Mouse (Mus musculus) liver, embryonic 16.5 days (tissue): Measurements from ENCODE around the gene Zw10. TPM values are rescaled to one million over a fixed set of nuclear protein-coding genes. Genes with fewer than 3 reads are reported as not detected.

ENCODE experiments used
- ATAC-seq: fragments of 200-750 bp; cut with Nextera tagmentation; 2 replicates; pipeline ENCODE4 v1.8.0; 2017; ENCODE audit warnings: low read depth, mild to moderate bottlenecking, moderate number of reproducible peaks, moderate library complexity
- H3K27ac ChIP-seq: fragments of 300-500 bp; sonication (generic); 2 replicates; pipeline ENCODE4 v1.5.1; 2014; ENCODE audit warnings: mild to moderate bottlenecking, low read length
- H3K27me3 ChIP-seq: fragments of 300-500 bp; sonication (generic); 2 replicates; pipeline ENCODE4 v1.6.1; 2014; ENCODE audit warnings: low read depth, low read length, mixed read lengths; ENCODE audit not compliant: control insufficient read depth, insufficient read depth
- H3K36me3 ChIP-seq: fragments of 300-500 bp; sonication (generic); 2 replicates; pipeline ENCODE4 v1.6.1; 2014; ENCODE audit warnings: mild to moderate bottlenecking; ENCODE audit not compliant: control insufficient read depth, insufficient read depth
- H3K4me1 ChIP-seq: fragments of 300-500 bp; sonication (generic); 2 replicates; pipeline ENCODE4 v1.6.1; 2014; ENCODE audit warnings: low read depth, low read length, mixed read lengths; ENCODE audit not compliant: control insufficient read depth
- H3K4me2 ChIP-seq: fragments of 300-500 bp; sonication (generic); 2 replicates; pipeline ENCODE4 v1.6.1; 2014; ENCODE audit warnings: low read depth, low read length, mixed read lengths
- H3K4me3 ChIP-seq: fragments of 300-500 bp; sonication (generic); 2 replicates; pipeline ENCODE4 v1.5.1; 2014; ENCODE audit warnings: low read depth, mild to moderate bottlenecking, low read length
- H3K9ac ChIP-seq: fragments of 300-500 bp; sonication (generic); 2 replicates; pipeline ENCODE4 v1.6.1; 2014; ENCODE audit warnings: low read depth, low read length
- H3K9me3 ChIP-seq: fragments of 300-500 bp; sonication (generic); replicated peaks from 2 replicates; pipeline ENCODE4 v1.6.1; 2016; ENCODE audit warnings: low read length; ENCODE audit not compliant: control insufficient read depth
- WGBS: fragments of 180-500 bp; shearing (Covaris S2); extraction: QIAGEN DNeasy Blood & Tissue Kit; methylation state at CpG from one replicate; pipeline ENCODE4 v1.1.7; 2014; ENCODE audit not compliant: insufficient replicate concordance; 5-methylcytosine and 5-hydroxymethylcytosine counted together
- polyA plus RNA-seq: library from polyadenylated mRNA; unstranded; fragments of >200 nt; fragmentation: Nextera tagmentation; extraction: Ambion mirVana; gene quantifications from 2 replicates; pipeline ENCODE4 v1.2.1, GENCODE M21; 2015

Zw10 gene
- polyA plus RNA-seq, 1 experiment from 2014 or later: 18.7 TPM

DNA sequence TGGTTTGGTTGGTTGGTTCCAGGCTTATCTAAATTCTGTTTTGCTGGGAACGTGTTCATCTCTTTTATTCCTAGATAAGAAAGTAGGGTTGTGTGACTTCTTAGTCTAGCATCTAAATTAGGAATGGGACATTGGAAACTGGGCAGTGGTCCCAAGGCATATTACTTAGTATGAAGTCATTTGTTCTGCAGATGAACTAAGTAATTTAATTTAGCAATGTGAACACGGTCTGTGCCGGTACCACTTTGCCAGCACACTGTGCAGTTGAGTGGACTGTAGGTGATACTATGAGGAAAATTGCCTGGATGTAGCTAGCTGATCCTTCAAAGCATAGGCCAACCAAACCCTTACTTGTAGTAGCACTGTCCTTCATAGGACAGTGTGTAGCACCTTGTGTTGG lies 21.4 kb downstream of the Zw10 start:
- Histone ChIP-seq H3K4me2 (no peak overlapping the region), H3K36me3 (peaks cover 33% of the 10 kb centered on the region), H3K9ac (no peak overlapping the region), H3K27me3 (no peaks in the 10 kb centered on the region), H3K4me3 (no peak overlapping the region), H3K4me1 (no peaks in the 10 kb centered on the region), H3K9me3 (no peaks in the 10 kb centered on the region), H3K27ac (no peak overlapping the region)
- no peak for ATAC-seq
- whole genome bisulfite sequencing: 81% methylated on average over 3 of the region's 3 CpGs

DNA sequence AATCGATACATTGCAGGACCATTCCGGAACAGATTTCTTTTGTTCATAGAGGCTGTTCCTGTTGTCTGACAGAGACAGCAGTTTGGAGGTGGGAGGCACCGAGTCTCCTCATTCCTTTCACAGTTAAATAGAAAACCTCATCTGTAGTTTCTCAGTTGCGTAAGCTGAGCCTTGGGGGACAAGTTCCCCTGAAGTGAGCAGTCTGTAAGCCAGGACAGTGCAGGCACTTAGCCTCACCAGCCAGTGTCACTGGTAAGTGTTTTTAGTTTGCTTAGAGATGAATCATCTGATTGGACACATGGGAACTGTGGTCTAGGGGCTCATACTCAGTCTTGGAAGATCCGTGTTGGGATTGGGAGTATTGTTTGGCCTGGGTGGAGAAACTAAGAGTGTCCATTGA lies 25.7 kb downstream of the Zw10 start, which contains the start of gene Tmprss5:
Gene Tmprss5, plus strand, starts transcription at position 154 of the 400 bp plus-strand sequence.
- H3K36me3 ChIP-seq: peaks cover 13% of the 10 kb centered on the region
- no peak within 1 kb of the TSS for H3K4me3 ChIP-seq
- no peak within 1 kb of the TSS for H3K9ac ChIP-seq
- 76% methylated on average over 5 of the region's 5 CpGs for WGBS
- ATAC-seq: no peak
- no peaks in the 10 kb centered on the region for H3K27me3 ChIP-seq
- H3K27ac ChIP-seq: no peak within 1 kb of the TSS
- no peak within 1 kb of the TSS for H3K4me2 ChIP-seq
- H3K9me3 ChIP-seq: no peaks in the 10 kb centered on the region
- H3K4me1 ChIP-seq: no peaks in the 10 kb centered on the region

DNA sequence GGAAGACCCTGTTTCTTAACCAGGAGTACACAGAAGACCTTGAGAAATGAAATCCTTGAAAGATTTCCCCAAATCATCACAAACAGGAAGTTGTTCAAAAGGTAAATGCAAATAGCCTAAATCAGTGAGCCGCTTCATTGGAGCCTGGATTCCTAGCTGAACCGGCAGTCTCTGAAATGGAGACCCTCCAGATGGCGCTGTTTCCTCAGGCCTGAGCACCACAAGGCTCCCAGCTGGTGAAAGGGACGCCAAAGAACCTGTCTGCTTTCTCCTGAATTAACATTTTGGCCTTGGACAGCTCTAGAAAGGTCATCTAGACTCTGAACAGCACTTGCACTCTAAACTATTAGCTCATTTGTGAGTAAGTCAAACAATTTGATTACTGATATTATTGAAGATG lies 26.1 kb downstream of the Zw10 start:
- Histone ChIP-seq H3K9ac (no peak overlapping the region), H3K4me2 (no peak overlapping the region), H3K27me3 (no peaks in the 10 kb centered on the region), H3K4me1 (no peaks in the 10 kb centered on the region), H3K9me3 (no peaks in the 10 kb centered on the region), H3K4me3 (no peak overlapping the region), H3K27ac (no peak overlapping the region), H3K36me3 (peaks cover 13% of the 10 kb centered on the region)
- WGBS: 33% methylated on average over 4 of the region's 4 CpGs
- no peak for ATAC-seq

GRCm38 (mm10) chr9:49087317-49087716 lies 31.9 kb downstream of the Zw10 start:
- no peak overlapping the region for H3K4me3 ChIP-seq
- no peaks in the 10 kb centered on the region for H3K4me1 ChIP-seq
- ATAC-seq: no peak
- no peak overlapping the region for H3K27ac ChIP-seq
- no peak overlapping the region for H3K4me2 ChIP-seq
- H3K9me3 ChIP-seq: no peaks in the 10 kb centered on the region
- 68% methylated on average over 11 of the region's 11 CpGs for WGBS
- H3K27me3 ChIP-seq: no peaks in the 10 kb centered on the region
- no peak overlapping the region for H3K9ac ChIP-seq
- no peaks in the 10 kb centered on the region for H3K36me3 ChIP-seq

GRCm38 (mm10) chr9:49098871-49099270 lies 43.5 kb downstream of the Zw10 start:
- H3K9ac ChIP-seq: no peak overlapping the region
- no peaks in the 10 kb centered on the region for H3K9me3 ChIP-seq
- no peaks in the 10 kb centered on the region for H3K27me3 ChIP-seq
- ATAC-seq: no peak
- no peak overlapping the region for H3K4me2 ChIP-seq
- no peak overlapping the region for H3K27ac ChIP-seq
- H3K4me3 ChIP-seq: no peak overlapping the region
- H3K4me1 ChIP-seq: peaks cover 2% of the 10 kb centered on the region; the same call in 1 of the 2 replicates
- WGBS: 77% methylated on average over 3 of the region's 3 CpGs
- H3K36me3 ChIP-seq: no peaks in the 10 kb centered on the region

- Histone ChIP-seq H3K27ac (no peak overlapping the region), H3K4me2 (no peak overlapping the region)
- no peak for ATAC-seq
These were observed 46.9 kb downstream of the Zw10 start for GRCm38 (mm10) chr9:49102328-49102727.

GRCm38 (mm10) chr9:49109101-49109500 lies 53.7 kb downstream of the Zw10 start:
- no peaks in the 10 kb centered on the region for H3K36me3 ChIP-seq
- H3K4me1 ChIP-seq: no peaks in the 10 kb centered on the region
- no peak overlapping the region for H3K9ac ChIP-seq
- no peak for ATAC-seq
- no peaks in the 10 kb centered on the region for H3K9me3 ChIP-seq
- WGBS: 54% methylated on average over 7 of the region's 7 CpGs
- H3K27ac ChIP-seq: no peak overlapping the region
- H3K4me2 ChIP-seq: no peak overlapping the region
- H3K27me3 ChIP-seq: no peaks in the 10 kb centered on the region
- no peak overlapping the region for H3K4me3 ChIP-seq

More at GRCm38 (mm10) chr9:49102328-49102727, 46.9 kb downstream of the Zw10 start:
- Histone ChIP-seq H3K27me3 (no peaks in the 10 kb centered on the region), H3K4me1 (no peaks in the 10 kb centered on the region), H3K4me3 (no peak overlapping the region), H3K36me3 (no peaks in the 10 kb centered on the region), H3K9me3 (no peaks in the 10 kb centered on the region), H3K9ac (no peak overlapping the region)
- WGBS: 36% methylated on average over 1 of the region's 1 CpGs

- ATAC-seq: no peak
- H3K4me2 ChIP-seq: no peak overlapping the region
- WGBS: 54% methylated on average over 6 of the region's 6 CpGs
These were observed 55.2 kb downstream of the Zw10 start for GRCm38 (mm10) chr9:49110476-49111220.

DNA sequence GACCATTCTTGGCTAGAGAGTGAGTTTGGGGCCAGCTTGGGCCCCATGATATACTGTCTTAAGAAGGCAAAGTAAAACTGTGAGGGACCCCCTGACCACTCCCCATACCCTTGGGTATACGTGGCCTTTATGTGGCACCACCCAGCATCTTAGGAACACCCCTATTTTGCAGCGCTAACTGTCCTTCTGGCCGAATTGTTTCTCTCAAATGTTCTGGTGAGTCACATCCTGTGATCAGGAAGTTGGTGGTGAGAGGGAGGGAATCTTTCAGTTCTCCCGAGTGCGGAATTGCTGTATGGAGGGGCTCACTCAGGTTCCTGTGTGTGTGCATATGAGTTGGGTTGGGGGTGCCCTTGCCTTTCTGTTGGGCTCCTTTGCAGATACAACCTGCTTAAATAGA lies 55.9 kb downstream of the Zw10 start:
- Histone ChIP-seq H3K27ac (no peak overlapping the region), H3K4me2 (no peak overlapping the region), H3K27me3 (no peaks in the 10 kb centered on the region), H3K4me3 (no peak overlapping the region), H3K9ac (no peak overlapping the region), H3K4me1 (no peaks in the 10 kb centered on the region), H3K9me3 (no peaks in the 10 kb centered on the region), H3K36me3 (no peaks in the 10 kb centered on the region)
- ATAC-seq: no peak
- 45% methylated on average over 5 of the region's 5 CpGs for WGBS

More at GRCm38 (mm10) chr9:49110476-49111220, 55.2 kb downstream of the Zw10 start:
- Histone ChIP-seq H3K27me3 (no peaks in the 10 kb centered on the region), H3K4me1 (no peaks in the 10 kb centered on the region), H3K27ac (no peak overlapping the region), H3K4me3 (no peak overlapping the region), H3K36me3 (no peaks in the 10 kb centered on the region), H3K9ac (no peak overlapping the region), H3K9me3 (no peaks in the 10 kb centered on the region)
